Mouse (Mus musculus) hindbrain, embryonic 16.5 days (tissue): ENCODE measurements around the gene Pde10a. TPM values are rescaled to one million over a fixed set of nuclear protein-coding genes. Genes with fewer than 3 reads are reported as not detected.

ENCODE experiments used
- ATAC-seq: fragments of 200-750 bp; cut with Nextera tagmentation; 2 replicates; pipeline ENCODE4 v1.8.0; 2017; ENCODE audit warnings: moderate TSS enrichment, moderate library complexity
- H3K27ac ChIP-seq: fragments of 300-500 bp; sonication (generic); 2 replicates; pipeline ENCODE4 v1.5.1; 2014; ENCODE audit warnings: low read depth, mild to moderate bottlenecking, control low read depth, low read length, moderate library complexity
- H3K27me3 ChIP-seq: fragments of 300-500 bp; sonication (generic); replicated peaks from 2 replicates; pipeline ENCODE4 v1.6.1; 2014; ENCODE audit warnings: low read length; ENCODE audit not compliant: control insufficient read depth, insufficient read depth
- H3K36me3 ChIP-seq: fragments of 300-500 bp; sonication (generic); 2 replicates; pipeline ENCODE4 v1.6.1; 2014; ENCODE audit warnings: mild to moderate bottlenecking, low read length, moderate library complexity, mixed read lengths; ENCODE audit not compliant: control insufficient read depth, insufficient read depth
- H3K4me1 ChIP-seq: fragments of 300-500 bp; sonication (generic); 2 replicates; pipeline ENCODE4 v1.6.1; 2014; ENCODE audit warnings: low read depth, low read length; ENCODE audit not compliant: control insufficient read depth, insufficient read depth
- H3K4me2 ChIP-seq: fragments of 300-500 bp; sonication (generic); 2 replicates; pipeline ENCODE4 v1.6.1; 2014; ENCODE audit warnings: mild to moderate bottlenecking, low read length, control low read depth, moderate library complexity
- H3K4me3 ChIP-seq: fragments of 300-500 bp; sonication (generic); 2 replicates; pipeline ENCODE4 v1.5.1; 2014; ENCODE audit warnings: mild to moderate bottlenecking, low read length, control low read depth, moderate library complexity
- H3K9ac ChIP-seq: fragments of 300-500 bp; sonication (generic); 2 replicates; pipeline ENCODE4 v1.6.1; 2014; ENCODE audit warnings: low read depth, mild to moderate bottlenecking, control low read depth, low read length, moderate library complexity
- H3K9me3 ChIP-seq: fragments of 300-500 bp; sonication (generic); 2 replicates; pipeline ENCODE4 v1.6.1; 2014; ENCODE audit warnings: mild to moderate bottlenecking, low read length, moderate library complexity; ENCODE audit not compliant: control insufficient read depth
- WGBS: fragments of 180-500 bp; shearing (Covaris S2); extraction: QIAGEN DNeasy Blood & Tissue Kit; methylation state at CpG from one replicate; pipeline ENCODE4 v1.1.7; 2014; 5-methylcytosine and 5-hydroxymethylcytosine counted together
- polyA plus RNA-seq: library from polyadenylated mRNA; unstranded; fragments of >200 nt; fragmentation: Nextera tagmentation; extraction: Ambion mirVana; gene quantifications from 2 replicates; pipeline ENCODE4 v1.2.1, GENCODE M21; 2015

Gene Pde10a
- polyA plus RNA-seq, 1 experiment from 2014 or later = 11.3 TPM

DNA sequence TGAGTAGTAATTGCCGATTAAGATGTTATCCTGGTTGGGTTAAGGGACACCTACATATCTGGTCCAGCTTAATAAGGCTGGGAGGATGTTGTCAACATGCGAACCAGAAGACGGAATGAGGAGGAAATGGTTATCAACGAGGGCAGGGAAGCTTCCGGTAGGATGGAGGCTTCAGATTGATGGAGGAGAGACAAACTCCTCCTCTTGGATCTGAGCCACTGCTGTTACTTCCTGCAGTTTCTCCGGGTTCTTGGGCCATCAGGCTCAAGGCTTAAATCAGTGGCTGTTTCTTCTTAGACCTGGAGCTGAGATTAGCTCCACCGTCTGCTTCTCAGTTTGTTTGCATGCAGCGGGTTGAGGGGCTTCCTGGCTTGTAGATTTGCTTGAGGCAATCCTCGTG is 30.6 kb downstream of the Pde10a start:
- WGBS = 84% methylated on average over 9 of the region's 9 CpGs
- Histone ChIP-seq H3K4me1 (no peaks in the 10 kb centered on the region), H3K9me3 (no peaks in the 10 kb centered on the region), H3K27ac (no peak overlapping the region), H3K36me3 (no peaks in the 10 kb centered on the region), H3K9ac (no peak overlapping the region), H3K4me3 (no peak overlapping the region), H3K4me2 (no peak overlapping the region), H3K27me3 (no peaks in the 10 kb centered on the region)
- ATAC-seq = no peak

DNA sequence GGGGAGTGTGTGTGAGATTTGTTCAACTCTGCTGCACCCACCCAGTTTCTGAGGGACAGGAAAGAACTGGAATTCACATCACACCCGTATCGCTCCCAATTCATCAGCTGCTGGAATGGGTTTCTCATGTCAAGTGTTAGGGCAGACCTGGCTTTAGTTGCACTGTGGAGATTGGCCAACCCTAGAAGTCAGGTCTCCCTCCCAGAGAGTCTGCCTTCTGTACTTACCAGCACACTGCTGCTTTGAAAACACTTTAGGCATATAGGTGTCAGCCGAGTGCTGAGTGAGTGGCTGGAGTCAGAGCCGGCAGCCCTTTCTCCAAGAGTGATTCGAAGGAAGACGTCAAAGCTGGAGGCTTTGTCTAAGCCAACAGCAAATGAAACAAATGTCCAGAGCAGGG is 31.1 kb downstream of the Pde10a start:
- no peak overlapping the region for H3K4me3 ChIP-seq
- H3K4me2 ChIP-seq = no peak overlapping the region
- ATAC-seq = no peak
- WGBS = 80% methylated on average over 6 of the region's 6 CpGs
- no peaks in the 10 kb centered on the region for H3K27me3 ChIP-seq
- H3K9ac ChIP-seq = no peak overlapping the region
- no peaks in the 10 kb centered on the region for H3K36me3 ChIP-seq
- H3K27ac ChIP-seq = no peak overlapping the region
- H3K9me3 ChIP-seq = no peaks in the 10 kb centered on the region
- no peaks in the 10 kb centered on the region for H3K4me1 ChIP-seq

DNA sequence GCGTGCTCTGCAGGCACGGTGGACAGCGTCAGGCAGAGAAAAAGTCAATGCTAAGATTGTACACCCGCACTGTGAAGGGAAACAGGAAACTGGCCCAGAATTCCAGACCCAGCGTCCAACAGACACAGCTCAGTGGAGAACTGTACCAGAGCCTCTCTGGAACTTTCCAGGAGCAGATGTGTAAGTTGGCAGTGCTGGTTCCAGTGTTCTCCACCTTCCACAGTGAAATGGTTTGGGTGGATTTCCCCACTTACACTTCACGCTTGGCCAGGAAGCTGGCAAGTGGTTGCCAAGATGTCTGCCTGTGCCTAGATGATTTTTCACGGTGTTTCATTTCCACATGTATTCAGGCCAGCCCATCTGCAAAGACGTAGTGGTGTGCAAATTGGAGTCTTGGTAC is 32.8 kb downstream of the Pde10a start:
- H3K4me3 ChIP-seq = no peak overlapping the region
- no peak overlapping the region for H3K9ac ChIP-seq
- ATAC-seq = no peak
- H3K4me2 ChIP-seq = no peak overlapping the region
- H3K36me3 ChIP-seq = no peaks in the 10 kb centered on the region
- no peaks in the 10 kb centered on the region for H3K27me3 ChIP-seq
- H3K9me3 ChIP-seq = no peaks in the 10 kb centered on the region
- H3K27ac ChIP-seq = no peak overlapping the region
- WGBS = 89% methylated on average over 8 of the region's 8 CpGs
- no peaks in the 10 kb centered on the region for H3K4me1 ChIP-seq

DNA sequence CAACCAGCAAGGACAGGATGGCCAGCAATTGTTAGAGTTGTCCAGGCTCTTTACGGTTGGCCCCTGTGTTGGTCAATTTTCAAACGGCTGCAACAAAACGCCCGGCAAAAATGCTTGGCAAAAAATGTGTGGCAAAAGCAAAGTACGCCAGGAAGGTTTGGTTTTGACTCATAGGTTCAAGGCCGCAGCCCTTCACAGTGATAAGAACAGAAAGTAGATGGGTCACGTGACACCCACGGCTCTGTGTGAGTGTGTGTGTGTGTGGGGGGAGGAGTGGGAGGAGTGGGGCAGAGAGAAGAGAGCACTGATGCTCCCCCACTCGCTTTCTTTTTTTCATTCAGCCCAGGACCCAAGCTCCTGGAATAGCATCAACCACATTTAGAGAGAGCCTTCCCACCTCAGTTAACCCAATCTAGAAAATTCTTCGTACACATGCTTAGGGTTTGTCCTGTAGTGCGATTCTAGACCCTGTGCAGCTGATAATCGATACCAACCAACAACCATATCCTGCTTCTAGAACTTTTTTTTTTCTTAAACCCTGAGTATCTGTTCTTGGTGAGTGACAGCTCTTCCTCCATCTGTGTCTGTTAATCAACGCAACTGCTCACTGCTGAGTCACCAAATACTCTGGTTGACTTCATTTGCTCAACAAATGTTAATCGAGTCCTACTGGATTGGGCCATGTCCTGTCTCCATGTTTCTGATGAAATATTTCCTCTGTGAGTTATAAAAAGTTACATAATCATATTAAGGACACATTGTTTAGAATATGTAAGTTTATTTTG is 37.1 kb downstream of the Pde10a start:
- Histone ChIP-seq H3K36me3 (no peaks in the 10 kb centered on the region), H3K27ac (no peak overlapping the region)

DNA sequence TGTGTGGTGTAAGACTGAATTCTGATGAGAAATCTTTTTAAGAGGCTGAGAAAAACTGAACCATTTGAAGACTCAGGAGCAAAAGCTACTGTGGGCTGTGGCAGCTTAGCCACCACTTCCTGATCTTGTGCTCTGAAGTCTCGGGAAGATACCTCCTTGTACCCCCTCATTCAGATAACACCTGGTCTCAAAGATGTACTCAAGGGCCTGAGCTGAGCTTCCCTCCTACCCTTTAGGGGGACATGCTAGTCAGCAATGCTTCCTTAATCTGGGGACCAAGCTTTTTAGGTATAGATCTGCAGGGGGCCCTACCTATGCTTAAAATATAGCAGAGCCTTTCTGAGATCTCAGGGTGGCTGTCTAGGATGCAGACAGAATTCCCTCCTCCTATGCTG is 37.7 kb downstream of the Pde10a start:
- Histone ChIP-seq H3K9ac (no peak overlapping the region), H3K27me3 (no peaks in the 10 kb centered on the region), H3K4me3 (no peak overlapping the region), H3K4me1 (no peaks in the 10 kb centered on the region), H3K36me3 (no peaks in the 10 kb centered on the region), H3K4me2 (no peak overlapping the region), H3K9me3 (no peaks in the 10 kb centered on the region), H3K27ac (no peak overlapping the region)
- no peak for ATAC-seq
- WGBS = 86% methylated on average over 1 of the region's 1 CpGs

More for the DNA sequence above, 37.1 kb downstream of the Pde10a start:
- no peak overlapping the region for H3K4me2 ChIP-seq
- H3K9ac ChIP-seq = no peak overlapping the region
- H3K9me3 ChIP-seq = no peaks in the 10 kb centered on the region
- no peak for ATAC-seq
- WGBS = 68% methylated on average over 14 of the region's 14 CpGs
- H3K4me3 ChIP-seq = no peak overlapping the region
- no peaks in the 10 kb centered on the region for H3K27me3 ChIP-seq
- H3K4me1 ChIP-seq = no peaks in the 10 kb centered on the region

DNA sequence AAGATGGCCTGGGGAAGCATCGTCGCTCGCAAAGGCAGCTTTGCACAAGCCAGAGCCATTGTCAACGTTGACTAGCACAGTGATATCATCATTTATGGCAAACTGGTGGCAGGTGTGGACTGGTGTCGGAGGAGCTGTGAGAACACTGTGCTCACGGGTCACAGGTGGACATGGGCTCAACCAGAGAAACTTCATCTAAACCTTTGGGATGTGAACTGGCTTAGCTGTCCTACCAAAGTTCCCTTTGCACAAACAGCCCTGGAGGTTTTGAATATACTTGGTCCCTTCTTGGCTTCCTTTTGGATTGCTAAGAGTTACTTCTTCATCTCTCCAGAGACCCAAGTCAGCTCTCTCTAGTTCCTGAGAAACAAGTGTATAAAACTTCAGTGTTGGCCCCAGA is 41.7 kb downstream of the Pde10a start, which contains the start of gene Gm17087:
Gene Gm17087 (minus strand): TSS at position 101 of the 400 bp plus-strand sequence.
- no peak for ATAC-seq
- Histone ChIP-seq H3K4me1 (no peaks in the 10 kb centered on the region), H3K27ac (no peak within 1 kb of the TSS), H3K27me3 (no peaks in the 10 kb centered on the region), H3K36me3 (no peaks in the 10 kb centered on the region), H3K9ac (no peak within 1 kb of the TSS), H3K9me3 (no peaks in the 10 kb centered on the region), H3K4me3 (no peak within 1 kb of the TSS), H3K4me2 (no peak within 1 kb of the TSS)
- 93% methylated on average over 6 of the region's 6 CpGs for WGBS

DNA sequence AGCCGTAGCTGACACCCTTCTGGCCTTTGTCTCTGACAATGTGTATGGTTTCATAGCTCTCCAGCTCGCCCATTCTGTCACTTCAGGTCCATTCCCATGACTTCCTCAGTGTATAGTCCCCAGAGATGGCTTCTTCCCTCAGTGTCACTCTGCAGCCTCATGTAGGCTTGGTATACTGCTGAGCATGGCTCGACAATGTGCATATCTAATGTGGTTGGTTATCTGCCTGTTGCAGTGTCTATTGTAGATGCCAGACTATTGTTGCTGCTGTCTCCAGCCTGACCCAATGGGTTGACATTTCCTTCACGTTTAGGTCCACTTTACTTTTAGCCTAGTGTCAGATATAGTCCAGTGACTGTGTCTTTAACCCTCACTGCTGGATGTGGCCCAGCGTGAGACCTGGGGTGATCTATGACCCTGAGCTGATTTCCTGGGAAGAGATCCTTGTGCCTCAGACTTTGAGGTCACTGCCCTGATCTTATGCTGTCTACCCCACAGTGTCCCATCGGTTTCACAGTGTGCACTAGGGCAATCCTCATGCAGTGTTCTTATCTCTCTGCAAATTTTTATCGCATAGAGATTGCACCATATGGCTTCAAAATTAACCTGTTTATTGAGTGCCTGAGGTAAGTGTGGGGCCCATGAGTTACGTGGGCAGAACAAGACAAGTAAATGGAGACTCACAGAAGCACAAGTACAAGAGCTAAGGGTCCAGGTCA is 48.5 kb downstream of the Pde10a start:
- 70% methylated on average over 8 of the region's 8 CpGs for WGBS
- Histone ChIP-seq H3K4me1 (no peaks in the 10 kb centered on the region), H3K27me3 (no peaks in the 10 kb centered on the region), H3K9me3 (no peaks in the 10 kb centered on the region), H3K36me3 (no peaks in the 10 kb centered on the region), H3K9ac (no peak overlapping the region), H3K4me3 (no peak overlapping the region), H3K4me2 (no peak overlapping the region), H3K27ac (no peak overlapping the region)
- no peak for ATAC-seq

DNA sequence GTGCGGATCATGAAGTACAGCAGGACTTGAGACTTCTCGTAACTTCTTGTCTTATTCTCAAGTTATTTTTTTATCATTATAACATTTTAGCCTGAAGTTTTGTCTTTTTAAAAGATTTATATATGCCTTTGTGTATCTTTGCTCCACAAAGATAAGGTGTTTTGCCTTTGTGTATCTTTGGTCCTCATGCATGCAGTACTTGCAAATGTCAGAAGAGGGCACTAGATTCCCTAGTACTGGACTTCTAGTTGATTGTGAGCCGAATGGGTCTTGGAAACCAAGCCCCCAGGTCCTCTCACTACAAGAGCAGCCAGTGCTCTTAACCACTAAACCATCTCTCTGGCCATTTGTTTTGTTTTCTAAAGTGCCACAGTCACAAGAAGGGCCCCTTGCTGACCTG is 55.2 kb downstream of the Pde10a start:
- WGBS = 63% methylated on average over 3 of the region's 3 CpGs
- H3K36me3 ChIP-seq = no peaks in the 10 kb centered on the region
- no peaks in the 10 kb centered on the region for H3K9me3 ChIP-seq
- ATAC-seq = no peak
- H3K9ac ChIP-seq = no peak overlapping the region
- no peak overlapping the region for H3K4me2 ChIP-seq
- H3K27ac ChIP-seq = no peak overlapping the region
- no peaks in the 10 kb centered on the region for H3K4me1 ChIP-seq
- no peak overlapping the region for H3K4me3 ChIP-seq
- no peaks in the 10 kb centered on the region for H3K27me3 ChIP-seq

DNA sequence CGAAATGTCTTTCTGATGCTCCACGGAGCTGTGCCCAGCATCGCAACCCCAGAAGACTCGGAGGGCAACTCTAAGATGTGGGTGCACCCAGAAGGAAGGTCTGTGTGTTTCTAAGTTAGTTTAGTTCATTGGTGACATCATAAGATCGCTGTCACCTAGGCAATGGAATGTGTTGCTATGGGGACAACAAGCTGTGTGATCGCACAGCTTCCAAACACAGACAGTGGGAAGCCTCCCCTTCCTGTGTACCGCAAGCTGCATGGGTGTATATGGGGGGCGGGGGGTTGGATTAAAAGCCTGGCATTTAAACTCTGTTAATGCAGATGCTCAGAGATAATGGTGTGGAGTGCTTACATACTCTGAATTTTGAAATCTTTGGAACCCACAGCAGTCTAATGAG is 56.4 kb downstream of the Pde10a start:
- no peaks in the 10 kb centered on the region for H3K4me1 ChIP-seq
- ATAC-seq = no peak; the same call in 1 of the 2 replicates
- H3K9me3 ChIP-seq = no peaks in the 10 kb centered on the region

More for the DNA sequence above, 56.4 kb downstream of the Pde10a start:
- Histone ChIP-seq H3K36me3 (no peaks in the 10 kb centered on the region), H3K27me3 (no peaks in the 10 kb centered on the region), H3K27ac (no peak overlapping the region), H3K4me2 (no peak overlapping the region), H3K9ac (no peak overlapping the region), H3K4me3 (no peak overlapping the region)
- 63% methylated on average over 8 of the region's 8 CpGs for WGBS
